Mouse (Mus musculus) ES-E14 (cell line): ENCODE measurements around the gene Alg14. TPM values are rescaled to one million over a fixed set of nuclear protein-coding genes. Genes with fewer than 3 reads are reported as not detected.

Source experiments
- DNase-seq: peaks from one replicate; pipeline ENCODE4 v3.0.0-alpha.2; 2013; ENCODE audit warnings: low read depth, low spot score
- H3K27ac ChIP-seq: 2 replicates; pipeline ENCODE4 v1.5.1; 2012; ENCODE audit warnings: low read depth, mild to moderate bottlenecking, low read length, moderate library complexity, mixed read lengths; ENCODE audit not compliant: poor library complexity, insufficient read depth, severe bottlenecking
- H3K36me3 ChIP-seq: 2 replicates; pipeline ENCODE4 v1.6.1; 2012; ENCODE audit warnings: mild to moderate bottlenecking, low read length, moderate library complexity, mixed read lengths; ENCODE audit not compliant: control insufficient read depth, poor library complexity, insufficient read depth, severe bottlenecking
- H3K4me1 ChIP-seq, 2 experiments: fragments of 150-350 bp in 1 of 2; sonication (generic) in 1 of 2; 2 replicates each; pipeline ENCODE4 v1.6.1; 2012; ENCODE audit warnings: low read length in 2 of 2, mild to moderate bottlenecking in 1 of 2, mixed read lengths in 1 of 2; ENCODE audit not compliant: control insufficient read depth in 2 of 2, insufficient read depth in 2 of 2, poor library complexity in 1 of 2
- H3K4me3 ChIP-seq, 2 experiments: fragments of 150-350 bp in 1 of 2; sonication (generic) in 1 of 2; 2 replicates each; pipeline ENCODE4 v1.5.1; 2012; ENCODE audit warnings: low read length in 2 of 2, low read depth in 1 of 2, mild to moderate bottlenecking in 1 of 2, mixed read lengths in 1 of 2; ENCODE audit not compliant: insufficient read depth in 1 of 2, poor library complexity in 1 of 2, severe bottlenecking in 1 of 2
- H3K9ac ChIP-seq: 2 replicates; pipeline ENCODE4 v1.6.1; 2012; ENCODE audit warnings: low read depth, mild to moderate bottlenecking, low read length, mixed read lengths; ENCODE audit not compliant: poor library complexity, insufficient read depth, severe bottlenecking
- H3K9me3 ChIP-seq: fragments of 150-350 bp; sonication (generic); 2 replicates; pipeline ENCODE4 v1.6.1; 2012; ENCODE audit warnings: low read depth, mild to moderate bottlenecking, low read length; ENCODE audit not compliant: control insufficient read depth, insufficient read depth
- CHD2 ChIP-seq: IDR thresholded peaks from 2 replicates; pipeline ENCODE4 v1.6.1; 2014; ENCODE audit warnings: mild to moderate bottlenecking, low read depth, low read length, inconsistent platforms
- HCFC1 ChIP-seq: IDR thresholded peaks from 2 replicates; pipeline ENCODE4 v1.6.1; 2012; ENCODE audit warnings: low read length, inconsistent platforms, borderline replicate concordance; ENCODE audit not compliant: insufficient read depth
- MAFK ChIP-seq: IDR thresholded peaks from 2 replicates; pipeline ENCODE4 v1.6.1; 2014; ENCODE audit warnings: mild to moderate bottlenecking, low read depth, low read length, inconsistent platforms; ENCODE audit not compliant: insufficient read depth
- ZC3H11A ChIP-seq: IDR thresholded peaks from 2 replicates; pipeline ENCODE4 v1.6.1; 2012; ENCODE audit warnings: low read depth, mild to moderate bottlenecking, inconsistent platforms, low read length, borderline replicate concordance
- ZNF384 ChIP-seq: IDR thresholded peaks from 2 replicates; pipeline ENCODE4 v1.6.1; 2012; ENCODE audit warnings: low read depth, low read length, inconsistent platforms
- in situ Hi-C, 2 experiments: fragments of 600-800 bp; cut with MboI; formaldehyde crosslinking; loops; one replicate each; pipeline ENCODE4 v1.15.1; 2025; ENCODE audit warnings: low sequenced_read_pairs in 2 of 2, inconsistent platforms in 1 of 2; ENCODE audit not compliant: unreplicated experiment in 2 of 2
- total RNA-seq: library from RNA; depleted of rRNA; stranded (reverse); fragments of 300-350 nt; gene quantifications from 2 replicates; pipeline ENCODE4 v1.2.3, GENCODE M21; 2012

The Alg14 gene
- total RNA-seq, 1 experiment, result 18.4 TPM

- Histone ChIP-seq H3K4me3 (no peak overlapping the region), H3K9me3 (no peaks in the 10 kb centered on the region), H3K27ac (no peak overlapping the region), H3K4me1 (peaks cover 2 to 4% of the 10 kb centered on the region in 2 experiments; a peak in 2 of 4 replicates), H3K9ac (no peak overlapping the region), H3K36me3 (no peaks in the 10 kb centered on the region)
- no peak for DNase-seq
- in situ Hi-C loops, result no loop called here
- TF ChIP-seq CHD2, result no peak
- no peak for TF ChIP-seq HCFC1
- no peak for TF ChIP-seq MAFK
- TF ChIP-seq ZNF384, result no peak
- no peak for TF ChIP-seq ZC3H11A
These were observed 54.0 kb downstream of the Alg14 start for GRCm38 (mm10) chr3:121345643-121346000.

- TF ChIP-seq ZNF384 (no peak), MAFK (no peak)
- Histone ChIP-seq H3K9ac (no peak overlapping the region), H3K9me3 (no peaks in the 10 kb centered on the region), H3K36me3 (no peaks in the 10 kb centered on the region), H3K27ac (no peak overlapping the region), H3K4me1 (peaks cover 2 to 4% of the 10 kb centered on the region in 2 experiments; a peak in 2 of 4 replicates), H3K4me3 (no peak overlapping the region)
- in situ Hi-C loops, result no loop called here
- no peak for DNase-seq
These were observed 55.1 kb downstream of the Alg14 start for GRCm38 (mm10) chr3:121346507-121347267.

DNA sequence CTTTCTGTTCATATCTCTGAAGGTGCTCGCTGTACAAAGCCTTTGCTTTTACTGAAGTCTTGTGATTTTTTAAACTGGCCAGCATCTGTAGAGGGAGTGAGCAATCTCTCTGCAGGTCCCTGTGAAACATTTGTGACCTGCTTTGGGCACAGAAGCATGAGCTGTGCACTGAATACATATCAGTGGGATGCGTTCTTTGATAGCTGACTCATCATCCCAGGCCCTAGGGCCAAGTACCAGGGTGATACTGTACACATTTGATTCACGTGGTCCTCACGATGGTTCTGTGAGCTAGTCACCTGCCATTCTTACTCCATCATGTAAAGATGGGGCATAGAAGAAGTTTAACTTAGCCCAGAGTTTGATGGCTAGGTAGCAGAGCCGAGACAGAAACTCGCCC is 57.2 kb downstream of the Alg14 start:
- in situ Hi-C loops, result no loop called here
- H3K27ac ChIP-seq, result no peak overlapping the region
- DNase-seq, result no peak
- no peaks in the 10 kb centered on the region for H3K36me3 ChIP-seq
- H3K4me1 ChIP-seq, result peaks cover 2 to 4% of the 10 kb centered on the region in 2 experiments; a peak in 2 of 4 replicates
- H3K4me3 ChIP-seq, result no peak overlapping the region
- H3K9ac ChIP-seq, result no peak overlapping the region
- no peaks in the 10 kb centered on the region for H3K9me3 ChIP-seq
- no peak for TF ChIP-seq ZC3H11A
- no peak for TF ChIP-seq HCFC1
- TF ChIP-seq CHD2, result no peak
- TF ChIP-seq MAFK, result no peak
- no peak for TF ChIP-seq ZNF384

DNA sequence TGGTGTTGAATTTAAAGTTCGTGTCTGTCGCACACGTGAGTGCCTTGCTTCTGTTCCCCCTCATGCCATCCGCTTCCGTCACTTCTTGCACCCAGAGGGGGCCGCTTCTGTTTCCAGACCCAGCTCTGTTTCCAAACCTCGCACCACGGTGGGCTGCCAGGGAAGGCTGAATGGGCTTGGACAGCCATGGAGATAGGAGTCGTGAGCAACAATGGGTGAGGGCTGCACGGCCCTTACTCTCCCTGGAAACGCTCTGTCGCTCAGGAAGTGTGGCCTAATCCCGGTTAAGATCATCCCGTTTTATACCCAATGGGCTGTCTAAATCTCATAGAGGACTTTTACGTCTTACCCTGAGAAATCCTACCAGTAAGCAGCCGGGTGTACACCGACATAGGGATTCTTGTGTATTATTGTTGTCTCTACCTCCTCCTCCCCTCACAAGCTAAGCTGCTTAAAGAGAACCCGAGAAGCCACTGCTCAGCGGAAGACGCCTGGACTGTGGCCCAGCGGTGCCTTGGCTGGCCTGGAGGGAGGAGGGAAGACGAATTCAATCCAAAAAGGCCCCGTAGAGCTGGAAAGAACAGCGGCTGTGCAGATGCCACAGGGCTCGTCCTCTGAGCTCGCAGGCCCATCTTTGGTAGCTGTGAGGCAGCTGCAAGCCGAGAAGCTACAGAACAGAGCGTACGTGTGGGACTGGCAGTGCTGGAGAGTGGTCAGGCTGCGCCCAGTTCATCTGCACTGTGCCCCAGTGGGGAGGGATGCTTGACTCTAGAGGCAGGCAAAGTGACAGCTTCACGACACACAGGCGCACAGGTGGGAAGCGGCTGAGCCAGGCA is 58.0 kb downstream of the Alg14 start:
- peaks cover 2 to 4% of the 10 kb centered on the region in 2 experiments; a peak in 2 of 4 replicates for H3K4me1 ChIP-seq
- no peak for TF ChIP-seq ZC3H11A
- TF ChIP-seq MAFK, result no peak
- no peak for TF ChIP-seq HCFC1
- no peak for TF ChIP-seq ZNF384
- TF ChIP-seq CHD2, result no peak
- H3K36me3 ChIP-seq, result no peaks in the 10 kb centered on the region
- H3K9me3 ChIP-seq, result no peaks in the 10 kb centered on the region
- peak overlapping the region; percentile 20 to 28; a peak in 3 of 4 replicates for H3K4me3 ChIP-seq
- H3K27ac ChIP-seq, result no peak overlapping the region
- no peak for DNase-seq
- in situ Hi-C loops, result no loop called here
- peak overlapping the region; percentile 19; the same call in 1 of the 2 replicates for H3K9ac ChIP-seq
